Mouse (Mus musculus): ENCODE results near the gene Zbtb20. TPM values are rescaled to one million over a fixed set of nuclear protein-coding genes. Genes with fewer than 3 reads are reported as not detected.
"Not testable (repeated sequence)": the region's sequence is repeated elsewhere in the genome, so short reads cannot be mapped to it uniquely, and the experiment has no call there.

The Zbtb20 gene
- polyA plus RNA-seq, 1 experiment: 0.13 TPM

DNA sequence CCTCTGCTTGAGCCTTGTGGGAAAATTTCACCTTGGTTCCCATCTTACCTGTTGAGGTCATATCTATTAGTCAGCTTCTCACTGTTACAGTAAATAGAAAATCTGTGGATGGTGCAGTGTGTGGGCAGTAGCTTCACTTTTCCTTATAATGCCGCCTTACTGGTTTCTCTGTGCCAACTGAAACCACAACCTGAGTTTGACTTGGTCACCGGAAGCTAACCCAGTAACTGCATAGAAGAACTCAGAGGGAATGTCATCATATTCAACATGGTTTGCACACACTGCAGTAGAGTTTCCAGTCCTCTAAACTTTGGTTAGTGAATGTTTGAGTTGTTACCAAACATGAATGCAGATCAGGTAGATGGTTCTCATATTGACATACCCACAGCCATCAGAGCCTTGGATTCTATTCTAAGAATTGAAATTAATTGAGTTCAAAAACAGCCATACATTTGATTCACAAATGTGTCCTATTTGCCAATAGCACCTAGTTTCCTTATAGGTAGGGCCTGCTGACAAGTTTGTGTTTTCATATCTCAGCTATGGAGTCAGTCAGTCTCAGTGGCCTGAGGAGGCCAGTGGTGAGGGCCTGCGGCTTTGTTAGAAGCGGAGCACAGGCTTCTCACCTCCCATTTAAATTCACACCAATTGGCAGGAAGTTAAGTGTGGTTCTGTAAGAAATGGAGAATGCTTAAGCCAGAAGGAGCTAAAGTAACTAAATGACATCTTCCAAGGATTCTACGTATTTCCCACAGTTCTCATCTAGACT, 44.5 kb downstream of the Zbtb20 start:
- Histone ChIP-seq H3K4me3 (replicated peaks) (no peak overlapping the region), H3K9me3 (ENCODE audit: control insufficient read depth, low read length) (no peaks in the 10 kb centered on the region), H3K36me3 (ENCODE audit: control insufficient read depth) (no peaks in the 10 kb centered on the region)

DNA sequence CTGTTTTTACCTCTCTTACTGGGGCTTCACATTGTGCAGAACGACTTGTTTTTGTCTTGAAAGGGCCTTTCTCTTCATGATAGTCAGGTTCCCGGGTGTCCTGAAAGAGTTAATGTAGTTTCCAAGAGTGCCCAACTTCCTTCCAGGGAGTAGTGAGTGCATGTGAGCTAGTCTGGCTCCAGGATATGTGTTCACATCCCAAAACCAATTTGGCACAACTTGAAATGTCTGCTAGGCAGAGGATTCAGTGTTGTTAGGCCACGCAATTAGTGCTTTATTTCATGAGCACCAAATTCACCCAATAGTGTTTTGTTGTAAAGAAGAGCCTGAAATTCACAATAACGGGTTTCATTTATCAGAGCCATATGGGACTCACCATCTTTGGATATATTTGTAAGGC, 45.8 kb downstream of the Zbtb20 start:
- TF ChIP-seq TAL1 (IDR thresholded peaks at IDR 0.05; ENCODE audit: low read length): no peak
- no peak for TF ChIP-seq GATA1 (IDR thresholded peaks at IDR 0.05; ENCODE audit: low read length)
- H3K4me1 ChIP-seq (ENCODE audit: control insufficient read depth): no peaks in the 10 kb centered on the region
- H3K4me3 ChIP-seq (replicated peaks): no peak overlapping the region
- H3K27me3 ChIP-seq (ENCODE audit: control insufficient read depth): no peaks in the 10 kb centered on the region
- H3K9me3 ChIP-seq (ENCODE audit: control insufficient read depth, low read length): no peaks in the 10 kb centered on the region
- H3K36me3 ChIP-seq (ENCODE audit: control insufficient read depth): no peaks in the 10 kb centered on the region

More for the DNA sequence above, 44.5 kb downstream of the Zbtb20 start:
- Histone ChIP-seq H3K27me3 (ENCODE audit: control insufficient read depth) (no peaks in the 10 kb centered on the region), H3K4me1 (ENCODE audit: control insufficient read depth) (no peaks in the 10 kb centered on the region)
- TF ChIP-seq GATA1 (IDR thresholded peaks at IDR 0.05; ENCODE audit: low read length): no peak
- no peak for TF ChIP-seq TAL1 (IDR thresholded peaks at IDR 0.05; ENCODE audit: low read length)

GRCm38 (mm10) chr16:42938211-42938610, 62.5 kb downstream of the Zbtb20 start:
- Histone ChIP-seq H3K4me3 (replicated peaks) (no peak overlapping the region), H3K4me1 (ENCODE audit: control insufficient read depth) (no peaks in the 10 kb centered on the region), H3K27me3 (ENCODE audit: control insufficient read depth) (no peaks in the 10 kb centered on the region), H3K9me3 (ENCODE audit: control insufficient read depth, low read length) (no peaks in the 10 kb centered on the region), H3K36me3 (ENCODE audit: control insufficient read depth) (no peaks in the 10 kb centered on the region)
- TF ChIP-seq GATA1 (IDR thresholded peaks at IDR 0.05; ENCODE audit: low read length) (no peak), TAL1 (IDR thresholded peaks at IDR 0.05; ENCODE audit: low read length) (no peak)

- TF ChIP-seq TAL1 (IDR thresholded peaks at IDR 0.05; ENCODE audit: low read length): no peak
- no peak for TF ChIP-seq GATA1 (IDR thresholded peaks at IDR 0.05; ENCODE audit: low read length)
- Histone ChIP-seq H3K36me3 (ENCODE audit: control insufficient read depth) (no peaks in the 10 kb centered on the region), H3K4me3 (replicated peaks) (no peak overlapping the region), H3K9me3 (ENCODE audit: control insufficient read depth, low read length) (no peaks in the 10 kb centered on the region), H3K4me1 (ENCODE audit: control insufficient read depth) (no peaks in the 10 kb centered on the region), H3K27me3 (ENCODE audit: control insufficient read depth) (no peaks in the 10 kb centered on the region)
Observed at GRCm38 (mm10) chr16:42947016-42947415, 71.3 kb downstream of the Zbtb20 start.

- H3K4me3 ChIP-seq (replicated peaks); H3K9me3 ChIP-seq (ENCODE audit: control insufficient read depth, low read length): not testable (repeated sequence)
Observed at GRCm38 (mm10) chr16:42955401-42955800, 79.7 kb downstream of the Zbtb20 start.

DNA sequence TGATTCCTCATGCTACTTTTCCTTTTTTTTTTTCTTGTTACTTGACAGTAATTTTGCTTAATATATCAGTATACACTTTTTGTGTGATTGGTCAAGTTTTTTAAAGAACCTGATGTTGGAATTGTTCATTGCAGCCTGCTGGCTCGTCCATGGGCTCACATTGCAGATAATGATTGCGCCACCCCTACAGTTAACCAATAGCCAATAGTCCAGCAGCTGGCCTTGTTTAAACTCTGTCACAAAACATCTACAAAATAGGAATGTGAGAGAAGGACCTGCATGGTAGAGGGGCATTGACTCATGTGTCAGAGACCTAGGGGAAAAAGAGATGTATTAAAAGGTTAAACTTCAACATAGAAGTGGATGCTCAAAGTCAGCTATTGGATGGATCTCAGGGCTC, 97.2 kb downstream of the Zbtb20 start:
- Histone ChIP-seq H3K4me1 (ENCODE audit: control insufficient read depth) (no peaks in the 10 kb centered on the region), H3K27me3 (ENCODE audit: control insufficient read depth) (no peaks in the 10 kb centered on the region), H3K36me3 (ENCODE audit: control insufficient read depth) (no peaks in the 10 kb centered on the region), H3K4me3 (replicated peaks) (no peak overlapping the region), H3K9me3 (ENCODE audit: control insufficient read depth, low read length) (no peaks in the 10 kb centered on the region)
- TF ChIP-seq GATA1 (IDR thresholded peaks at IDR 0.05; ENCODE audit: low read length) (no peak), TAL1 (IDR thresholded peaks at IDR 0.05; ENCODE audit: low read length) (no peak)

More at GRCm38 (mm10) chr16:42955401-42955800, 79.7 kb downstream of the Zbtb20 start:
- H3K4me1 ChIP-seq (ENCODE audit: control insufficient read depth); H3K36me3 ChIP-seq (ENCODE audit: control insufficient read depth); H3K27me3 ChIP-seq (ENCODE audit: control insufficient read depth): not testable (repeated sequence)

GRCm38 (mm10) chr16:42998896-42999295, 123.2 kb downstream of the Zbtb20 start:
- Histone ChIP-seq H3K4me3 (replicated peaks) (no peak overlapping the region), H3K9me3 (ENCODE audit: control insufficient read depth, low read length) (no peaks in the 10 kb centered on the region), H3K4me1 (ENCODE audit: control insufficient read depth) (no peaks in the 10 kb centered on the region), H3K36me3 (ENCODE audit: control insufficient read depth) (no peaks in the 10 kb centered on the region), H3K27me3 (ENCODE audit: control insufficient read depth) (no peaks in the 10 kb centered on the region)
- TF ChIP-seq TAL1 (IDR thresholded peaks at IDR 0.05; ENCODE audit: low read length) (no peak), GATA1 (IDR thresholded peaks at IDR 0.05; ENCODE audit: low read length) (no peak)

- Histone ChIP-seq H3K9me3 (ENCODE audit: control insufficient read depth, low read length) (no peaks in the 10 kb centered on the region), H3K27me3 (ENCODE audit: control insufficient read depth) (no peaks in the 10 kb centered on the region), H3K4me1 (ENCODE audit: control insufficient read depth) (no peaks in the 10 kb centered on the region), H3K4me3 (replicated peaks) (no peak overlapping the region), H3K36me3 (ENCODE audit: control insufficient read depth) (no peaks in the 10 kb centered on the region)
- TF ChIP-seq TAL1 (IDR thresholded peaks at IDR 0.05; ENCODE audit: low read length) (no peak), GATA1 (IDR thresholded peaks at IDR 0.05; ENCODE audit: low read length) (no peak)
Observed at GRCm38 (mm10) chr16:43026351-43026750, 150.7 kb downstream of the Zbtb20 start.

DNA sequence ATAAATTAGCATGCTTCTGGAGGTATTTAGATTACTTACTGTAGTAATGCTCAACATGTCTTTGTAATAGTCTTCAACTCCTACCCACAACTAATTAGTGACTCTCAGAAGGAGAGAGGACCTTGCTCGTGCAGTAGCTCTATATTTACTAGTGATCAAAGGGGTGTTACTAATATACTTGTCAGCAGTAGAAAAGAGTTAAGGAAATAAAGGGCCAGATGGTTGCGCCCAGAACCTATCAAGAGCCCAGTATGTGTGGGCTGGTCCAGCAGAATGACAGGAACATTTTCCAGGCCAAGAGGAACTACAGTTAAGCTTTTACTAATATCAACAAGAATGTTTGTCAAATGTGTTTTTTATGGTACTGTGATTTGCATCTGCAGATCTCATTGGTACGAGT, 153.6 kb downstream of the Zbtb20 start:
- no peak for TF ChIP-seq GATA1 (IDR thresholded peaks at IDR 0.05; ENCODE audit: low read length)
- no peak for TF ChIP-seq TAL1 (IDR thresholded peaks at IDR 0.05; ENCODE audit: low read length)
- no peaks in the 10 kb centered on the region for H3K27me3 ChIP-seq (ENCODE audit: control insufficient read depth)
- H3K4me1 ChIP-seq (ENCODE audit: control insufficient read depth): no peaks in the 10 kb centered on the region
- no peaks in the 10 kb centered on the region for H3K9me3 ChIP-seq (ENCODE audit: control insufficient read depth, low read length)
- H3K36me3 ChIP-seq (ENCODE audit: control insufficient read depth): no peaks in the 10 kb centered on the region
- H3K4me3 ChIP-seq (replicated peaks): no peak overlapping the region

DNA sequence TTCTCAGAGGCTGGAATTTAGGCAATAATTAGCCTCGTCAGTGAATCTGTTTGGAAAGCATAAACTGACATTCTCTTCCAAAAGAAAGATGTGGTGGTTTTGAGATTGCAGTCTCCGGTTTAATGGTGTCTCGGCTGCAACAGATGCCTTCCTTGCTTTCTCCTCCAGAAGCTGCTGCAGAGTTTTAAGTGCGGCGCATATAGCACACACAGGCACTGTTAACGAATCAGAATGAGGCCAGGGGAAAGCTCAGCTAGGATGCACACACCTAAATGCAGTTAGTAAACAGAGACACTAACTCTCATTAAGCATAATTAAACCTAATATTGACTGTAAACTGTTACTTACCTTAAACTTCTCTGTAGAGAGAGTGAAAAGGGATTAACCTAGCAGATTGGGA, 160.0 kb downstream of the Zbtb20 start:
- no peaks in the 10 kb centered on the region for H3K9me3 ChIP-seq (ENCODE audit: control insufficient read depth, low read length)
- no peaks in the 10 kb centered on the region for H3K27me3 ChIP-seq (ENCODE audit: control insufficient read depth)
- no peaks in the 10 kb centered on the region for H3K4me1 ChIP-seq (ENCODE audit: control insufficient read depth)
- no peak overlapping the region for H3K4me3 ChIP-seq (replicated peaks)
- TF ChIP-seq GATA1 (IDR thresholded peaks at IDR 0.05; ENCODE audit: low read length) (no peak), TAL1 (IDR thresholded peaks at IDR 0.05; ENCODE audit: low read length) (no peak)
- H3K36me3 ChIP-seq (ENCODE audit: control insufficient read depth): no peaks in the 10 kb centered on the region

Measured in erythroblast, embryonic 14.5 days (primary cell).